Mouse (Mus musculus) cerebellum, adult 11-12 months (tissue): ENCODE measurements around the gene Cd79a.
"Not testable (repeated sequence)": the region's sequence is repeated elsewhere in the genome, so short reads cannot be mapped to it uniquely, and the experiment has no call there.

Experiments used
- DNase-seq: peaks from one replicate; pipeline ENCODE4 v3.0.0; 2022

The Cd79a gene

DNA sequence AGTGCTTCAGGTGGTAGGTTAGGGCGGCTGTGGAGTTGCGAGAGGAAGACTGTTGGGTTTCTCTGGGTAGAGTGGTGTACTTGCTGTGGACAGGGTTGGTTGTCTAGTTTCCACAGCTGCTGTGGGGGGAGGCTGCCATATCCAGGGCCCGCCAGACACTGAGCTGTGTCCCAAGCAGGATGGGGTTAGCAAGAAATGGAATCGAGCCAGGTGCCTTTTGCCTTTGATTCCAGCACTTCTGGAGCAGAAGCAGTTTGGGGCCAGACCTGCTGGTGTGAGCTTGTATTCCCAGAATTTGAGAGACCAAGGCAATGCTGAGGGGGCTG is 10.9 kb upstream of the Cd79a start:
- no peak for DNase-seq

DNA sequence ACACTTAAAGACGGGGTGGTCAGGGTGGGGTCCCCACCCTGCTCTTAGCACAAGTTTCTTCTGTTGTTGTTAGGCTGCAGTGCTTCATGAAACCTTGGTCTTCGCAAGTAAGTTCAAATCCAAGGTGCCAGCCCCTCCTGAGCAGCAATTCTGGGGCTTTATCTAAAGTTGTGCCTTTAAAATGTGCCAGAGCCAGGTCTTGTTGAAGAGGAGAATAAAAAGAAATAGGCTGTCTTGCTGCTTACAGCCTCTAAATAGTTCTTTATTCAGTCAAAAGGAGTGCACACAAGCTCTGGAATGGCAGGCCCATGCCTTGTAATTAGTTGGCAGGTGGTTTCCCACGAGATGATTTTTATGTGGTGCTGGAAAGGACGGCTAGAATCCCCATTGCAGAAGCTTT is 10.1 kb upstream of the Cd79a start:
- peak; percentile 15 for DNase-seq

GRCm38 (mm10) chr7:24889431-24890220 is 7.6 kb upstream of the Cd79a start:
- DNase-seq: no peak

DNA sequence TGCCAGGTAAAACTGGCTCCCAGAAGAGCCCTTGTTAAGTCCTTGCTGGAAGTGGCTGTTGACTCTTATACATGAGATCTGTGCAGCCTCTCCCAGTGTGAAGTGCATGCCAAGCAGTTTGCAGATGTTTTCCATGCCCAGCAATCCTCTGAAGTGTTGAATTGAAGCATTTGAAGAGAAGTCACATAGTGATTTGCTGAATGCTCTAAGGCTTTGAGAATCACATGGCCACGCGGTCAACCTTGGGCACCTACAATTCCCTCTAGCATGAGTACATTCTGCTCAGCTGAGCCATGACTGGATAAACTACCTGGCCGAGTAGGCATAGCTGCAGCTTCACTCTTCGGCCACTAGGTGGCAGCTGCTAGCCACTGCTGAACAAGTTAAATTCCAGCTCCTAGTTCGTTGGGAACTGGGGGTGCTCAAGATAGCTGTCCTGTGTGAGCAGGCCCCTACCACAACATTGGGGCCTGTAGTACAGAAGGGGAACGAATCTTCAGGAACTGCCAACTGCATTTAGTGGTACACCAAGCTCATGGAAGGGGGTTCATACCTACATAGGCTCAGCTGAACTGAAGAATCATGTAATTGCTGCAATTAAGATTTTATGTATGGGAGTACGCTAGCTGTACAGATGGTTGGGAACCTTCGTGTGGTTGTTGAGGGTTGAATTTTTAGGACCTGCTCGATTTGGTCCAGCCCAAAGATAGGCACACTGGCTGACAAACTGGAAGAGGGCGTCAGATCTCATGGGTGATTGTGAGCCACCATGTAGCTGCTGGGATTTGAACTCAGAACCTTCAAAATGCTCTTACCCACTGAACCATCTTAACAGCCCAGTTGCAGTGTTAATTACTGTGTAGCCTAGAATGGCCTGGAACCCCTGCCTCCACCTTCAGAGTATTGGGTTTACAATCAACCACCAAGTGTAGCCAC is 6.6 kb upstream of the Cd79a start:
- peak; percentile 68 for DNase-seq

DNA sequence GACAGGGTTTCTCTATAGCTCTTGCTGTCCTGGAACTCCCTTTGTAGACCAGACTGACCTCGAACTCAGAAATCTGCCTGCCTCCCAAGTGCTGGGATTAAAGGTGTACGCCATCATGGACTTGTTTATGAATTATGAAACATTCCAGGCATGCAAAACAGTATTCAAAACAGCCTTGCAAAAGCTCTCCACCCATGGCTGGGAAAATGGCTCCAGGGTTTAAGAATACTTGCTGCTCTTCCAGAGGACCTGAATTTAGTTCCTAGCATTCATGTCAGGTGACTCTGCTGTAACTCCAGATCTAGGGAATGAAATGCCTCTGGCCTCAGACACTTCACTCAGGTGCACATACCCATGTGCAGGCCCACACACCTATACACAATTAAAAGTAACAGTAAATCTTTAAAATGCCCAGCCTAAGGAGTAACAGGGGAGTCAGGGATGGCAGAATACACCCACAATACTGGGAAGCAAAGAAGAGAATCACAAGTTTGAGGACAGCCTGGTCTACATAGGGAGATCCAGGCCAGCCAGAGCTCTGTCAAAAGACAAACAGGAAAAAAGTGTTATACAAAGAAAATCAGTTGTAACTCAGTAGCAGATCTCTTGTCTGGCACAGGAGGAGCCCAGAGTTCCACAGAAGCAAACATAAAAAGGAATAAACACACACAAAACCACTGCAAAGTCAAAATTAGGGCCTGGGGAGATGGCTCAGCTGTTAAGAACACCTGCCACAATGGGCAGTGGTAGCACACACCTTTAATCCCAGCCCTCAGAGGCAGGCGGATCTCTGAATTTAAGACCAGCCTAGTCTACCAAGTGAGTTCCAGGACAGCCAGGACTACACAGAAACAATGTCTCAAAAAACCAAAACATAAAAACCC is 5.7 kb upstream of the Cd79a start:
- no peak for DNase-seq

DNA sequence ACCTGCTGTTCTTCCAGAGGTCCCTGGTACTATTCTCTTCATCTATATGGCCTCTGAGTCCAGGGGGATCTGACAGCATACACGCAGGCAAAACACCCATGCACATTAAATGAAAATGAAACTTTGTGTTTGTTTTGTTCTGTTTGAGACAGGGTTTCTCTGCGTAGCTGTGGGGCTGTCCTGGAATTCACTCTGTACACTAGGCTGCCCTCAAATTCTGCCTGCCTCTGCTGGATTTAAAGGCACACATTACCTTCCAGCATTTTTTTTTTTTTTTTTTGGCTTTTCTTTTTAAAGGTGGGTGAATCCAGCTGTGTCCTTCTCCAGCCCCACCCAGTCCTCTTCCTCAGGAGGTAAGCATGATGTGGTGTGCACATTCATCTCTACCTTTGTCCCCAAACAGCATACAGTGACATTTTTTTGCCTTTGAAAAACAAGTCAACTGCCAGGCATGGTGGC is 5.0 kb upstream of the Cd79a start:
- DNase-seq: peak; percentile 1

- DNase-seq: not testable (repeated sequence)
These were observed 1.4 kb upstream of the Cd79a start for GRCm38 (mm10) chr7:24895749-24896148.

GRCm38 (mm10) chr7:24896269-24896668 is 912 bp upstream of the Cd79a start:
- DNase-seq: no peak

GRCm38 (mm10) chr7:24897959-24898358 is 778 bp downstream of the Cd79a start:
- no peak for DNase-seq

DNA sequence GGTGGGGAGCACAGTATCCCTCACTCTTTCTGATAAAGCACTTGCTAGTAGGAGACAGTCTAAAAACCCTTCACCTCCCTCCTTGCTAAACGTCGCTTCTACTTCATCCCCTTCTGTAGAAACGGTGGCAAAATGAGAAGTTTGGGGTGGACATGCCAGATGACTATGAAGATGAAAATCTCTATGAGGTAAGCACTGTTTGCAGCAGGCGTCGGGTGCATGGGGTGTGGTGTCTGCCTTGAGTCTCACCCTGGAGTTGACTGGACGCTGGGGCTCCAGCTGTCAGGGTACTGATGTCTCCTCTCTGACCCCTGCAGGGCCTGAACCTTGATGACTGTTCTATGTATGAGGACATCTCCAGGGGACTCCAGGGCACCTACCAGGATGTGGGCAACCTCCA is 3.9 kb downstream of the Cd79a start:
- DNase-seq: no peak

GRCm38 (mm10) chr7:24901842-24902241 is 4.7 kb downstream of the Cd79a start:
- no peak for DNase-seq

DNA sequence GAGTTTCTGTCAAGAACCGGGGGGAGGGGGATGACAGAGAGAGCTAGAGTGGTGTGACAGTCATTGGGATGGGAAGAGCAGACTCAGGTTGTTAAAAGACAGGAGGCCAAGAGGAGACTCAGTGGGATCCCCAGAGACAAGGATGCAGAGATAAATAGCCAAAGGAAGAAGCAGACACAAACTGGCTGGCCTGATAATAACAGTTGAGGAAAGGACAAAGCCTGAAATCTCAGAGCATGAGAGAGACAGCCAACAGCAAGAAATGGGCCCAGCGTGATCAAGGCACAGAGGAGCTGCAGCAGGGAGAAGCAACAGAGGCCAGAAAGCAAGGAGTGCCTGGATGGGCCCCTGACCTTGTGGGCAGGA is 5.1 kb downstream of the Cd79a start:
- DNase-seq: no peak

DNA sequence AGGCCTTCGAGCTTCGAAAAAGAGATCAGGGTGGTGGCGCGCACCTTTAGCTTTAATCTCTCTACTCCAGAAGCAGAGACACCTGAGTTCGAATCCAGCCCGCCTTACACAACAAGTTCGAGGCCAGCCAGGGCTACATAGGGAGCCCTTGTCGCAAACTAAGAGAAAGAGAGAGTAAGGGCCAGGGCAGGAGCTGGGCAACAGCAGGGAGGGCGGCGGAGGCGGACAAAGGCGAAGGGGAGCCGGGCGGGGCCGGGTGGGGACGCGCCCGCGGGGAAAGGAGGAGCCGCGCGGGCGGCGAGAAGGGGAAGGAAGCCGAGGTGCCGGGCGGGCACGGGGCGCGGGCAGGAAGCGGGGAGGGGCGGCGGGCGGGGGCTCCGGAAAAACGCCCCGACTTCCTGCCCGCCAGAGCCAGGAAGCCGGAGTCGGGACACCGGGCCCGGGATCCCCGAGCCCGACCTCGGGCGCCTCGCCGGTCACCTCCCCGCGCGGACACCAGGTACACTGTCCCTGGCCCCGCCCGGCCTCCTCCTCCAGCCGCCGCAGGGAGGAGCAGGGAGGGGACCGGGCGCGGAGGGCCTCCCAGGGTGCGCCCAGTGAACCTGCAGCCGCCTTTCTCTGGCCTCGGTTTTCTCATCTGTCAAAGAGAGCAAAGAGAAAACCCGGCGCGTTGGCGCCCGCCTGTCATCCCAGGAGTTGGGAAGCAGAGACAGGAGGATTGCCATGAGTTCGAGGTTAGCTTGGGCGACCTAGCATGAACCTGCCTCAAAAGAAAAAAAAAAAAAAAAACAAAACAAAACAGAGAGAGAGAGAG is 5.7 kb downstream of the Cd79a start, which contains the start of gene Arhgef1:
Arhgef1 (plus strand) TSS at position 283 of the 814 bp plus-strand sequence.
- peak; percentile 62 for DNase-seq

GRCm38 (mm10) chr7:24903444-24903825 is 6.3 kb downstream of the Cd79a start:
- DNase-seq: no peak

- peak; percentile 98 for DNase-seq
These were observed 6.9 kb downstream of the Cd79a start for GRCm38 (mm10) chr7:24904070-24904483.

- DNase-seq: peak; percentile 72
These were observed 7.8 kb downstream of the Cd79a start for GRCm38 (mm10) chr7:24904936-24905335.

GRCm38 (mm10) chr7:24906551-24906950 is 9.4 kb downstream of the Cd79a start:
- no peak for DNase-seq

- DNase-seq: no peak
These were observed 10.1 kb downstream of the Cd79a start for GRCm38 (mm10) chr7:24907211-24907748.

DNA sequence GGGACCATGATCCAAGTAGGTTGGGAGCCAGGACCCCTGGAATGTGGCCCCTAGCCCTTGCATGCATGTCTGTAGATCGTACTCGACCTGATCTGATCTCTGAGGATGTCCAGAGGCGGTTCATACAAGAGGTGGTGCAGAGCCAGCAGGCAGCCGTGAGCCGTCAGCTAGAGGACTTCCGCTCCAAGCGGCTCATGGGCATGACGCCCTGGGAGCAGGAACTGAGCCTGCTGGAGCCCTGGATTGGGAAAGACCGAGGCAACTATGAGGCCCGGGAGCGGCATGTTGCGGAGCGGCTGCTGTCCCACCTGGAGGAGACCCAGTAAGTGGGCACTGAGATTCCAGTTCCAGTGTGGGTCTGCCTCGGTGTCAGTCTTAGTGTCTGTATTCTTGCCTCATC is 15.3 kb downstream of the Cd79a start:
- DNase-seq: no peak

DNA sequence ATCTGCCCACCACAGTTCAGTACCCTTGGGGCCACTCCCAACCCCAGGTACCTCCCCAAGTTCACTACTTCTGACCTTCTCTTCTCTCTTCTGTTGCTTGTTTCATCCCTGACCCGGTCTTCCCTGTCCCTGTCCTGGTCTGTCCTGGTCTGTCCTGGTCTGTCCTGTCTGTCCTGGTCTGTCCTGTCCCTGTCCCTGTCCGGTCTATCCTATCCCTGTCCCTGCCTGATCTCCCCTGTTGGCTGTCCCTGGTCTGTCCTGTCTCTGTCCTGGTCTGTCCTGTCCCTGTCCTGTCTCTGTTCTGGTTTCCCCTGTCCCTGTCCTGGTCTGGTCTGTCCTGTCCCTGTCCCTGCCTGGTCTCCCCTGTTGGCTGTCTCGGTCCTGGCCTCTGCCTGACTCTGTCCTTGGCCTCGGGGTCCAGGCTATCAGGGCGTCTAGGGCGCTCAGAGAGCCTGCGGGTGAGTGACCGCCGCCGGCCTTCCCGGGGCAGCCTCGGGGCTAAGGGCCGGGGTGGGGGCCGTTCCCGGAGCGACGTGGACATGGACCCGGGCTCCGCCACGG is 21.7 kb downstream of the Cd79a start:
- no peak for DNase-seq

DNA sequence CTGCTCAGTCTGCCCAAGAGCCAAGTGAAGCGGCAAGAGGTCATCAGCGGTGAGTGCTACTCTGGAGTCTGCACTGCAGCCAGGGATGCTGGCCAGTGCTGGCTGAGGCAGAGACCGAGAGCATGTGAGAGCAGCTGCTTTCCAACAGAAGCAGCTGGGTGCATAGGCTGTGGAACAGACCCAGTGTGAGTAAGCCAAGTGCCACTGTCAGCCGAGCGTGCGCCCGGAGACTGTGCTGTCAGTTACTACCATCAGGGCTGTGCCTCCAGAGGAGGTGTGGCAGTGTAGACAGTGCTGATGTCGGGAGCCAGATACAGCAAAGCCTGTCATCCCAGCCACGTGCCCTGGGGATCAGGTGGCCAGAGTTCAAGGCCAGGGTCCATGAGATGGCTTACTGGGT is 22.5 kb downstream of the Cd79a start:
- DNase-seq: no peak
